Mouse (Mus musculus): Measurements from ENCODE around the gene Spn.
"Not testable (repeated sequence)": the region's sequence is repeated elsewhere in the genome, so short reads cannot be mapped to it uniquely, and the experiment has no call there.

DNA sequence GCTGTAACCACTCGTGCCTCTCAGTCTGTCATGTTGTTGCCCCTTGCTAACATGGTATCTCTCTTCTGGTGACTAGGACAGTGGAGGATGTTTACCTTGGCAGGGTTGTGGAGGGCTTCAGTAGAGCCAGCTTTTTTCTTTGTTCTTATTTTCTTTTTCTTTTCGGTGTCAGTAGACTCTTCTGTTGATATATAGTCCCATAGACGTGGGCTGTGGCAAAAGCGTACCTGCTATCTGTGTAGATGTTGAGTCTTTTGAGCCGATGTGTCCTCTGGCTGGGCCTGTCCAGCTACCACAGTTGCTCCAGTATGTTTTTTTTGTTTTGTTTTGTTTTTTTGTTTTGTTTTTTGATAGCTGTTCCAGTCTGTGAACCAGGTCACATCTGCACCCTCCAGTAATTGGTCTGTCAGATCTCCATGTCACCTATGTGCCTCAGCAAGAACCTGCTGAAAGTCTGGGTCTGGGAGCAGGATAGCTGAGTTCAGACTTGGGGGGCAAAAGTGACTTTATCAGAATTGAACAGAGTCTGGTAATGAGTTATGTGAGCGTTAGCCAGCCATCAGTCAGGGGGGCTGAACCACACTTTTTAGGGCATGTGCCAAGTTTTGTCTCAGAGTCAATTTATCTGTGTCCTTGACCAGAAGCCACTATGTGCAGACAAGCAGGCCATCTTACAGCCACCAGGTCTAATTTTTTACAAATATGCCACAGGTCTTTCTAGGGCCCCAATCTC, 50.2 kb downstream of the Spn start, which contains the start of gene Zg16:
- not testable (repeated sequence) for TF ChIP-seq CTCF (IDR thresholded peaks at IDR 0.05; ENCODE audit: control insufficient read depth, insufficient read depth, low read length); POLR2A (IDR thresholded peaks at IDR 0.05; ENCODE audit: borderline replicate concordance, control insufficient read depth, low read depth, low read length)
